Mouse (Mus musculus) liver, embryonic 11.5 days (tissue): ENCODE data around the gene Msl1. TPM values are rescaled to one million over a fixed set of nuclear protein-coding genes. Genes with fewer than 3 reads are reported as not detected.
A peak's percentile ranks its signal among the peaks of the same experiment; 100 is the strongest.

Experiments
- ATAC-seq: fragments of 200-750 bp; cut with Nextera tagmentation; replicated peaks from 2 replicates; pipeline ENCODE4 v1.8.0; 2017; ENCODE audit warnings: moderate number of reproducible peaks, mild to moderate bottlenecking, moderate TSS enrichment, moderate library complexity; ENCODE audit not compliant: low FRiP score
- DNase-seq: peaks from one replicate; pipeline ENCODE4 v3.0.0-alpha.2; 2017; ENCODE audit warnings: low spot score
- H3K27ac ChIP-seq: fragments of 300-500 bp; sonication (generic); 2 replicates; pipeline ENCODE4 v1.5.1; 2014; ENCODE audit warnings: mild to moderate bottlenecking, low read depth, low read length, control low read depth
- H3K27me3 ChIP-seq: fragments of 300-500 bp; sonication (generic); replicated peaks from 2 replicates; pipeline ENCODE4 v1.6.1; 2014; ENCODE audit warnings: low read length, mixed read lengths; ENCODE audit not compliant: control insufficient read depth, insufficient read depth
- H3K36me3 ChIP-seq: fragments of 300-500 bp; sonication (generic); 2 replicates; pipeline ENCODE4 v1.6.1; 2014; ENCODE audit warnings: mild to moderate bottlenecking, low read length, moderate library complexity, mixed read lengths; ENCODE audit not compliant: control insufficient read depth, insufficient read depth
- H3K4me1 ChIP-seq: fragments of 300-500 bp; sonication (generic); replicated peaks from 2 replicates; pipeline ENCODE4 v1.6.1; 2014; ENCODE audit warnings: low read length, mixed read lengths; ENCODE audit not compliant: control insufficient read depth, insufficient read depth
- H3K4me2 ChIP-seq: fragments of 300-500 bp; sonication (generic); 2 replicates; pipeline ENCODE4 v1.6.1; 2014; ENCODE audit warnings: mild to moderate bottlenecking, control low read depth, moderate library complexity
- H3K4me3 ChIP-seq: fragments of 300-500 bp; sonication (generic); 2 replicates; pipeline ENCODE4 v1.5.1; 2014; ENCODE audit warnings: low read depth, low read length, control low read depth
- H3K9ac ChIP-seq: fragments of 300-500 bp; sonication (generic); 2 replicates; pipeline ENCODE4 v1.6.1; 2014; ENCODE audit warnings: low read depth, low read length, control low read depth
- H3K9me3 ChIP-seq: fragments of 300-500 bp; sonication (generic); 2 replicates; pipeline ENCODE4 v1.6.1; 2016; ENCODE audit warnings: low read length, inconsistent platforms, mixed read lengths; ENCODE audit not compliant: control insufficient read depth
- WGBS: fragments of 180-500 bp; shearing (Covaris S2); extraction: QIAGEN DNeasy Blood & Tissue Kit; methylation state at CpG from one replicate; pipeline ENCODE4 v1.1.7; 2014; 5-methylcytosine and 5-hydroxymethylcytosine counted together
- polyA plus RNA-seq: library from polyadenylated mRNA; unstranded; fragments of >200 nt; fragmentation: Nextera tagmentation; extraction: Ambion mirVana; gene quantifications from 2 replicates; pipeline ENCODE4 v1.2.1, GENCODE M21; 2014

The Msl1 gene
- polyA plus RNA-seq, 1 experiment from 2014 or later = 17.7 TPM

DNA sequence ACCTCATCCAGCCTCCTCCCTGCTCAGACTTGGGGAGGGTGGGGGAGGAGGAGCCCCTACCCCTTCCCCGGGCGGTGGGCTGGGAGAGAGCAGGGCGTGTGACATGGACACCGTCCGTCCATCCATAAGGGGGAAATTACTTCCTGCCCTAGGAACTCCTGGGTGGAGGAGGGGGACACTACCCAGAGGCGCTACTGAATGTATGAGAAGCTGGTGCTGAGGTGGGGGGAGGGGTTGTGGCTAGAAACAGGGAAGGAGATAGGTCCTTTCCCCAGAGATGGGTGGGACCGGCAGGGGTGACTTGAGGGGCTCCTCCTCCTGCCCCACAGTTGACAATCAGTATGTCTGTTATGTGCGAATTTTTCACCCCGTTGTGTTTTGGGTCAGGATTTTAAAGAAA lies 28.0 kb upstream of the Msl1 start:
- H3K9me3 ChIP-seq = no peaks in the 10 kb centered on the region
- ATAC-seq (peak; percentile 79), DNase-seq (no peak)
- H3K27ac ChIP-seq = peak overlapping the region; percentile 38; the same call in 1 of the 2 replicates
- 9% methylated on average over 9 of the region's 9 CpGs for WGBS
- peaks cover 20% of the 10 kb centered on the region for H3K36me3 ChIP-seq
- peak overlapping the region; percentile 93 for H3K4me2 ChIP-seq
- peak overlapping the region; percentile 57; the same call in 1 of the 2 replicates for H3K4me3 ChIP-seq
- H3K9ac ChIP-seq = peak overlapping the region; percentile 6; the same call in 1 of the 2 replicates
- no peaks in the 10 kb centered on the region for H3K27me3 ChIP-seq
- peaks cover 76% of the 10 kb centered on the region for H3K4me1 ChIP-seq

DNA sequence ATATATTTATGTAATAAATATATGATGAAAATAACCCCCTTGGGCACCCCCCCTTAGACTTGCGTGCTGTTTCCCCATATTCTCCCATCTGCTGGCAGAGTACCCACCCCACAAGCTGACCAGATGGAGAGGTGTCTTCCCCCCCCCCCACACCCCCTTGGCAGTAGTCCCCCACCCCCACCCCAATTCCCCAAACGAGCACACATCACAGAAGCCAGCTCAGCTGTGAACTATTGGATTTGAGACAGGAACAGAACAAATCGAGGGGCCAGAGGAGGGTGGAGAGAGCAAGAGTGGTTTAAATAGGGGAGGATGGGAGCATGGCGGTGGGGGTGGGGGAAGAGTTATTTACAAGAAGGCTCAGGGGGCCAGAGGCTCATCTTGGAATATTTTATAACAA lies 27.6 kb upstream of the Msl1 start:
- WGBS = 13% methylated on average over 4 of the region's 4 CpGs
- ATAC-seq (no peak), DNase-seq (no peak)
- peaks cover 79% of the 10 kb centered on the region for H3K4me1 ChIP-seq
- peak overlapping the region; percentile 98 for H3K27ac ChIP-seq
- H3K27me3 ChIP-seq = no peaks in the 10 kb centered on the region
- no peaks in the 10 kb centered on the region for H3K9me3 ChIP-seq
- H3K36me3 ChIP-seq = peaks cover 20% of the 10 kb centered on the region
- H3K4me3 ChIP-seq = peak overlapping the region; percentile 57
- peak overlapping the region; percentile 83 for H3K9ac ChIP-seq
- H3K4me2 ChIP-seq = peak overlapping the region; percentile 93

DNA sequence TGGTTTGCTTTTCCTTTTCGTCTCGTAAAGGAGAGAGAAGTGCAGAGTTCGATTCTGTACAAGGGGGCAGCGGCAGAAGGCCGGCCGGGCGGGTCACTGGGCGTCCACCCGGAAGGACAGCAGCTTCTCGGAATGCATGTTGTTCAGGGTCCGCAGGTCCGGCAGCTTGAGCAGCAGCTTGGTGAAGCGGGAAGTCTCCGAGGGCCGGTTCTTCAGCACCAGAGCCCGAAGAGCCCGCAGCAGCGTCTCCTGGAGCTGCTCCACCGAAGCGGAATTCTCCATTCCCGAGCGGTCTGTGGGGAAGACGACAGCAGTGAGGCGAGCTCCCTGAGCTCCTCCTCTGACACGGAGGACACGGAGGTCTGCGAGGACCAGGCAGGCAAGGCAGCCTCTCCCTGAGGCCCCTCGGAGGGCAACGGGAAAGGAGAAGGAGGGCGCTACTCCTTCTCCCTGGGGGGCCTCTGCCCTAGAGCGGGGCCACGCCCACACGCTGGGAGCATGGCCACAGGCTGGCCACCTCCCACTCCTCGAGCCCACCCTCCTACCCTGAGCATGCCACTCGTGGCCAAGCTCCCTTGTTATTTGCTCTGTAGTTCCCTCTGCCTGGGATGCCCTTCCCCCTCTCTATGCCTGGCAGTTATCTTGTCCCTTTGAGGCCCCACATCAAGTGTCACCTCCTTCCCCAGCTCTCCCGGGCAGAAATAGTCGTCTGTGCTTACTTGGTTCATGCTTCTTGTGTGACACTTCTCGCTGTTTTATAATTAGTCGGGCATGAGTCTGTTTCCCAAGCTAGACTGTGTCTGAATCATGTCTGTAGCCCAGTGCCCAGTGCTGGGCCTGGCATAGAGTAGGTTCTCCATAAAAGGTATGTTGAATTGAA lies 26.9 kb upstream of the Msl1 start:
- H3K27me3 ChIP-seq = no peaks in the 10 kb centered on the region
- DNase-seq (no peak), ATAC-seq (peak; percentile 68)
- H3K27ac ChIP-seq = peak overlapping the region; percentile 98
- peak overlapping the region; percentile 57 for H3K4me3 ChIP-seq
- peak overlapping the region; percentile 93 for H3K4me2 ChIP-seq
- no peaks in the 10 kb centered on the region for H3K9me3 ChIP-seq
- peaks cover 15% of the 10 kb centered on the region for H3K36me3 ChIP-seq
- WGBS = 18% methylated on average over 39 of the region's 39 CpGs
- H3K9ac ChIP-seq = peak overlapping the region; percentile 83
- H3K4me1 ChIP-seq = peaks cover 80% of the 10 kb centered on the region

DNA sequence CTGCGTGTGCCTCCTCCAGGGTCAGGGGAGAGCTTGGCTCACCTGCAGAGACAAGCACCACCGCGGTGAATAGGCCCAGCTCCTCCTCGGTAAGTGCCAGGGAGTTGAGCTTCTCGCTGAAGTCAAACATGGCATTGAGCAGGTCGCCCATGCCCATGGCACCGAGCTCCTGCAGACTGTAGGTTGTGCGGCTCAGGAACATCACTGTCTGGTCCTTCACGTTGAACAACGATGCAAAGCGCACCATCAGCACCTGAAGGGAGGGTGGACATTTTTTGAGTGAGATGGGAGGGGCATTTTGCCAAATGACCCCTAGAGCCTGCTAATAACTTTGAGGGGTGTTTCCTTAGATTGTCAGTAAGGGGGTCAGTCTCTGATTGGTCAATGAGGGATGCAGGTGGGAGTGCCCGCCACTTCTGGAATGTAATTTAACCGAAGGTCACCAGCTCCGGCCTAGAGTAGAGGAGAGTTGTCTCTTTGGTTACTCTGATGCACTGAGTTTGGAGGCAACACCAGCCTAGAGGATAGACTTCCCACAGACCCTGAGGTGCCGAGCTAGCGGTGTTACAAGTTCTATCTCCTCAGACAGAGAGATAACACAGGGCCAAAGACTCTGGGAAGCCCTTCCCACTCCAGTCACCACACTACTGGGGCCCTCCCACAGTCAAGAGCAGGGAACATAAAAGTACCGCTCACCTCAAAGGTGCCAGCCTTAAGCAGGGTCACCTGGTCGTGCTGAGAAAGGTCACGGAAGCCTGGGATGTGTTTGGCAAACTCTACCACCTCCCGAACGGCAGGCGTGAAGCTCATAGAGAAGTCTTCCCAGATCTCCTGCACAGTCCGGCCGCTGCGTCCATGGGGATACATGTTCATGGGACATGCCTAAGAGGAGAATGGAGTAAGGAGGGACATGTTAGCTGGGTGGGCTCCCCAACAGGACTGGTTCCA lies 26.0 kb upstream of the Msl1 start:
- DNase-seq (no peak), ATAC-seq (no peak)
- H3K4me1 ChIP-seq = peaks cover 83% of the 10 kb centered on the region
- peak overlapping the region; percentile 57 for H3K4me3 ChIP-seq
- peaks cover 8% of the 10 kb centered on the region for H3K36me3 ChIP-seq
- WGBS = 74% methylated on average over 25 of the region's 25 CpGs
- H3K27me3 ChIP-seq = no peaks in the 10 kb centered on the region
- H3K9ac ChIP-seq = peak overlapping the region; percentile 83
- peak overlapping the region; percentile 98 for H3K27ac ChIP-seq
- peak overlapping the region; percentile 93 for H3K4me2 ChIP-seq
- H3K9me3 ChIP-seq = no peaks in the 10 kb centered on the region

DNA sequence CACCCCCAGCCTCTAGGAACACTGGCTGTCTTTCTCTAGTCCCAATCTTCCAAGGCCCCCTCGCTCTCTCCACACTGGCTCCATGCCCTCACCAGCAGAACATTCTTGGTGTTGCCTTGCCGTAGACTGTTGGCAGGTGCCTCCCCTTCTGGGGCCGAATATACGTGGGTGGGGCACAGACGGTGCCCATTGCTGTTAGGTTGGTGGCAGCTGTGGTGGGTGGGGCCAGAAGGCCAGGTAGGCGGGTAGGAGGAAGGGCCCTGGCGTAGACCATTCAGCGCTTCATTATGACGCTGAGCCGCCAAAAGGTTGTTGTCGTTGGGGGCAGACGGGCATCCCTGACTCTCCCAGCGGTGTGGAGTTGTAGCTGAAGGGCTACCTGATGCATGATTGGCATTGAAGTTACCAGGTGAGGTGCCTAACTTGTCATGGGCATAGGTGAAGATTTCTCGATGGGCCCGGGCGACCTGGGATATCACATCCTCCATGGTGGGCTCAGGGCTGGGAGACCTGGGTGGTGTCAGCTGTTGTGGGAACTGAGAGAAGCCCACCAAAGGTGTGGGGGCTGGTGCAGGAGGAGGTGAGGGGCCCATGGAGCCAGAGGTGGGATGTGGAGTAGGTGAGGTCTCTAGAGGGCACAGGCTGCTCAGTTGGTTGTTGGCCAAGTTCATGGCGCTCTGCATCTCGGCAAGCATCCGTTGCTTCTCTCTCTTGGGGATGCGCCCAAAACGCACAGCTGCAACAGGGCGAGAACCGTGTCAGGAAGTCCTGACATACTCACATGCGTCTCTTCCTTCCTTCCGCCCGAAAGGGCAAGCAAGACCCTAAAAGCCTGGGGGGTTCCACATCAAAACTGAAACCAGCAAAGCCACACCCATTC lies 25.0 kb upstream of the Msl1 start:
- Histone ChIP-seq H3K36me3 (peaks cover 8% of the 10 kb centered on the region; the same call in 1 of the 2 replicates), H3K4me1 (peaks cover 85% of the 10 kb centered on the region), H3K4me3 (no peak overlapping the region), H3K9ac (no peak overlapping the region), H3K27me3 (no peaks in the 10 kb centered on the region), H3K9me3 (no peaks in the 10 kb centered on the region), H3K4me2 (no peak overlapping the region), H3K27ac (peak overlapping the region; percentile 98; the same call in 1 of the 2 replicates)
- no peak for ATAC-seq
- WGBS = 88% methylated on average over 26 of the region's 26 CpGs
- DNase-seq = no peak

DNA sequence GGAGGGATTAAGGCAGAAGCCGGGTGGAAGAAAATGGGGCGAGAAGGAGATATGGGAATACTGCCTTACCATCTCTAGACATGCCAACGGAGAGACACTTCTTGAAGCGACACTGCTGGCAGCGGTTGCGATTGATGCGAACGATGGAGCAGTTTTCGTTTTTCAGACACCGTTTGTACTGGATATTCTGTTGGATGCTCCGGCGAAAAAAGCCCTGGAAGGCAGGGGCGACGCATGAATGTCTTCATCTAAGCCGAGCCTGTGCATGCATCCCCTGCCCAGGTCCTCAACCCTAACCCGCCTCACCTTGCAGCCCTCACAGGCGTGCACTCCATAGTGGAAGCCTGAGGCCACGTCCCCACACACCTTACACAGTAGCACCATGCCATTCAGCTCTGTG lies 24.2 kb upstream of the Msl1 start:
- Histone ChIP-seq H3K4me2 (no peak overlapping the region), H3K9me3 (no peaks in the 10 kb centered on the region), H3K27ac (no peak overlapping the region; the same call in 1 of the 2 replicates), H3K27me3 (no peaks in the 10 kb centered on the region), H3K36me3 (peaks cover 8% of the 10 kb centered on the region; the same call in 1 of the 2 replicates), H3K4me3 (no peak overlapping the region), H3K9ac (no peak overlapping the region), H3K4me1 (peaks cover 84% of the 10 kb centered on the region)
- no peak for DNase-seq
- 91% methylated on average over 18 of the region's 18 CpGs for WGBS
- no peak for ATAC-seq

DNA sequence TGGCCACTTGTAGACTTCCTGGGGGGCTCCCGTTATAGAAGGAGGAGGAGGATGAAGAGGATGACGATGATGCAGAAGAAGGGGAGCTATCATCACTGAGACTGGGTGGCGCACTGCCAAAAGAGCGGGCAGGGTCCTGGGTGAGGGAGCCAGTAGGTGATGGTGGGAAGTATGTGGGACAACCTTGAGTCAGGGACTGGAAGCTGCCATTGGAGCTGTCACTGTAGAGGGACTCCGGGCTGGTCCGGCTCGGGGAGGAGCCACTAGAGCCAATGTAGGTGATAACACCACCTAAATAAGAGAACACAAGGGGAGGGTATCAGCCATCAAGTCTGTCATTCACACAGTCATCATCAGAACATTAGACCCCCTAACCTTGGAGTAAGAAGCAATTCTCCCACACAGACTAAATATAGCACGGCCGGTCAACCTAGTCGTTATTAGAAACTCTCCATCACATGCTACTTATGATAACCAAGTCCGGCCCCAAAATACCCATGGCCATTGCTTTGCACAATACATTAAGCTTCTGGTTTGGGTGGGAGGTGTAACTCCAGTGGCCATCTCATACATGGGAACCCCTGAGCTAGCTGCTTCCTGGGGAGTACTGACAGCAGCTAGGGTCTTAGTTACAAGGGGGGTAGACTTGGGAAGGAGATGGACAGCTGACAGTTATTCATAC lies 23.3 kb upstream of the Msl1 start:
- no peaks in the 10 kb centered on the region for H3K27me3 ChIP-seq
- no peaks in the 10 kb centered on the region for H3K9me3 ChIP-seq
- DNase-seq = no peak
- H3K4me2 ChIP-seq = no peak overlapping the region
- peaks cover 85% of the 10 kb centered on the region for H3K4me1 ChIP-seq
- H3K4me3 ChIP-seq = no peak overlapping the region
- 85% methylated on average over 11 of the region's 11 CpGs for WGBS
- no peak for ATAC-seq
- peaks cover 6% of the 10 kb centered on the region; the same call in 1 of the 2 replicates for H3K36me3 ChIP-seq
- peak overlapping the region; percentile 53; the same call in 1 of the 2 replicates for H3K27ac ChIP-seq
- no peak overlapping the region for H3K9ac ChIP-seq
